Mouse (Mus musculus): ENCODE results near the gene Iqcf1.

GRCm38 (mm10) chr9:106450661-106451060 is 49.1 kb upstream of the Iqcf1 start:
- TF ChIP-seq POLR2A (IDR thresholded peaks at IDR 0.05; ENCODE audit: borderline replicate concordance, insufficient read depth, low read length) (no peak), CTCF (IDR thresholded peaks at IDR 0.05; ENCODE audit: borderline replicate concordance, insufficient read depth, low read depth, low read length) (no peak)

All from cerebellum, adult 2 months (tissue).